Mouse (Mus musculus): Measurements from ENCODE around the gene Secisbp2.
"Not testable (repeated sequence)": the region's sequence is repeated elsewhere in the genome, so short reads cannot be mapped to it uniquely, and the experiment has no call there.

Secisbp2 gene

GRCm38 (mm10) chr13:51643924-51644828, 7.3 kb upstream of the Secisbp2 start:
- DNase-seq (ENCODE audit: low spot score), result no peak

- peak; percentile 97 for DNase-seq (ENCODE audit: low spot score)
Observed at GRCm38 (mm10) chr13:51644829-51645789, 6.4 kb upstream of the Secisbp2 start, which contains the start of gene Cks2. Gene Cks2 (plus strand): TSS chr13:51645232.

GRCm38 (mm10) chr13:51645872-51646271, 5.6 kb upstream of the Secisbp2 start:
- no peak for DNase-seq (ENCODE audit: low spot score)

DNA sequence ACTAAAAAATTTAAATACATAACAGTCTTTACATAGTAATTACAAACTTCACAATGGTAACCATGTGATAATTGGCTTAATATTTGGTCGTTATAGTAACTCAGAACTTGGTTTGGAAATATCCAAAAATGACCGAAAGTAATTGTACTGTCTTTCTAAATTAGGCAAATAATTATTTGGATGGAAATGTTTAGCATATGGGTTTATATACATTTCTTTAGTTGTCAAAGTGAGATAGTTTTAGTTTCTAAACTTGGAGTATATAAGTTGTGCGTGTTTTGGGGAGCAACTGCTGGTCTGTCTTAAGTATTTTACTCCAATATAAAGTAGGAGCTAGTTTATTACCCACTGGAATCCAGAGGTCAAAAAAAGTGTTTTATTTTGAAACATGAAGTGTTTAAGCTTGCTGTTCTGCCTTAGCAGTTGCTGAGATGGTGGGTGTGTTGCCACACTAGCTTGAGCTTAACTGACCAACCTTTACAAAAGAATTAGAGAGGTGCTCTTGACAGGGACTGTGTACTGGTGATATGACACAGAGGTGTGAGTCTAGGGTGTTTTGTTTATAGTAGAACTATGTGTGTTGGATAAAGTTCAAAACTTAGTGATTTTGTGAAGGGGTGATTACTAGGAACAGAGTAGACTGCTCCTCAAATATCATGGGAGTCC, 5.0 kb upstream of the Secisbp2 start:
- no peak for DNase-seq (ENCODE audit: low spot score)

GRCm38 (mm10) chr13:51647770-51648169, 3.7 kb upstream of the Secisbp2 start:
- no peak for DNase-seq (ENCODE audit: low spot score)

DNA sequence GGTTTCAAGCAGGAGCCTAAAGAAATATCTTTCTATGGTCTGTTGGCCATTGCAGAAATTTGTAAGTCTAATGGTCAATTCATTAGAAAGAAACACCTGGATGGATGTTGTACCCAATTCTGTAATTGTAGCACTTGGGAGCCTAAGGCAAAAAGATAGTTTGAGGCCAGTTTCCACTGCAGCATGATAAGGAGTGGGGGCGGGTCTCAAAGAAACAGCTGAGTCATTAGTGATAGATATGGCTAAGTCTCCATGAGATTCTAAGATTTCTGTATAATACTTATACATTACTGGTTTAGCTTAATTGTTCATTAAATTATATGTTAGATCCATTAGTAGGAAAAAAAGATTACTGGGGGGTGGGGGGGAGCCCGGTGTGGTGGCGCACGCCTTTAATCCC, 3.3 kb upstream of the Secisbp2 start:
- no peak for DNase-seq (ENCODE audit: low spot score)

- no peak for DNase-seq (ENCODE audit: low spot score)
Observed at GRCm38 (mm10) chr13:51649740-51650139, 1.8 kb upstream of the Secisbp2 start.

GRCm38 (mm10) chr13:51653159-51653558, 1.7 kb downstream of the Secisbp2 start:
- no peak for DNase-seq (ENCODE audit: low spot score)

GRCm38 (mm10) chr13:51653961-51654360, 2.5 kb downstream of the Secisbp2 start:
- DNase-seq (ENCODE audit: low spot score), result no peak

- DNase-seq (ENCODE audit: low spot score), result no peak
Observed at GRCm38 (mm10) chr13:51656516-51657235, 5.2 kb downstream of the Secisbp2 start.

DNA sequence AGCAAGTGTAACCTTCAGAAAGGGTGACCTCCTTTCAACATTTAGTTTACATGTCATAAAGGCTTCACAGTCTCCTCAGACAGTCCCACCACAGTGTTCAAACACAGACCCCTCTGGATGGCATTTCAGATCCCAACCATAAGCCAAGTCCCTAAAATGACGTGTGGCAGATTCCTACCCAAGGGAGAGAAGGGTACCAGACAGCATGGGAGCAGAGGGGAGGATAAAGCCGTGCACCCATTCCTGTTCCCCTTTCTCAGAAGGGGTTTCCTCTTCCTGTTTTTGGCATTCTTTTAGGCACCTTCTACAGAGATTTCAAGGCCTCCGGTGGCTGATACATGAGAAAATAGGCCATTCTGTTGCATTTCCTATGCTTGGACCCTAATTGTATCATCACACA, 6.6 kb downstream of the Secisbp2 start:
- DNase-seq (ENCODE audit: low spot score), result no peak

DNA sequence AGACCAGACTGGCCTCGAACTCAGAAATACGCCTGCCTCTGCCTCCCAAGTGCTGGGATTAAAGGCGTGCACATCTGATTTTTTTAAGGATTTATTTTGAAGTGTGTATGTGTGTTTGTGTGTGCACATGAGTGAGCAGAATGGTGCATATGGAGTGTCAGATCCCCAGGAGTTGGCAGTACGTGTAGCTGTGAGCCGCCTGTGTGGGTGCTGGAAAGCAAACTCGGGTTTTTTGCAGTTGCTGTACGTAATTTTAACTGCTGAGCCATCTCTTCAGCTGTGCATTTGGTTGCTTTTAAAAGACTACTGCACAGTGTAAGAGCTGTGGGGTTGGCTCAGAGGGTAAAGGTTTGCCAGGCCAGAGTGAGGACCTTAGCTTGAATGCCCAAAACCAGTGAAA, 8.1 kb downstream of the Secisbp2 start:
- no peak for DNase-seq (ENCODE audit: low spot score)

- DNase-seq (ENCODE audit: low spot score), result no peak
Observed at GRCm38 (mm10) chr13:51663561-51663960, 12.1 kb downstream of the Secisbp2 start.

GRCm38 (mm10) chr13:51668195-51668594, 16.7 kb downstream of the Secisbp2 start:
- DNase-seq (ENCODE audit: low spot score), result not testable (repeated sequence)

GRCm38 (mm10) chr13:51676641-51677040, 25.1 kb downstream of the Secisbp2 start:
- no peak for DNase-seq (ENCODE audit: low spot score)

DNA sequence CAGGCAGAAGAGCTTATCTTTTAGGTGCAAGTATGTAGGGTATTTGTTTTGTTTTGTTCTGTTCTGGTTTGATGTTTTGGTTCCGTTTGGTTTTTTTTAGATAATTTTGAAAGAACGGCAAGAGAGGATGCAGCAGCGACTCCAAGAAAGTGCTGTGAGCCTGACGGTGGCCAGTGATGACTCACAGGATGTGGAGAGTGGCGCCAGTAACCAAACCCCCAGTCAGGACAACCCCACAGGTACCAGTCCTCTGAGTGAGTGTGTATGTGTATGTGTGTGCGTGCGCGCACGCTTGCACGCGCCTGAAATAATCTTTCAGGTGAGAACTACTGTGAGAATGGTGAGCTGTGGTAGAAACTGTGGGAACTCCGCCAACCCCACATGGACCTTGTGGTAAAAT, 25.5 kb downstream of the Secisbp2 start:
- no peak for DNase-seq (ENCODE audit: low spot score)

DNA sequence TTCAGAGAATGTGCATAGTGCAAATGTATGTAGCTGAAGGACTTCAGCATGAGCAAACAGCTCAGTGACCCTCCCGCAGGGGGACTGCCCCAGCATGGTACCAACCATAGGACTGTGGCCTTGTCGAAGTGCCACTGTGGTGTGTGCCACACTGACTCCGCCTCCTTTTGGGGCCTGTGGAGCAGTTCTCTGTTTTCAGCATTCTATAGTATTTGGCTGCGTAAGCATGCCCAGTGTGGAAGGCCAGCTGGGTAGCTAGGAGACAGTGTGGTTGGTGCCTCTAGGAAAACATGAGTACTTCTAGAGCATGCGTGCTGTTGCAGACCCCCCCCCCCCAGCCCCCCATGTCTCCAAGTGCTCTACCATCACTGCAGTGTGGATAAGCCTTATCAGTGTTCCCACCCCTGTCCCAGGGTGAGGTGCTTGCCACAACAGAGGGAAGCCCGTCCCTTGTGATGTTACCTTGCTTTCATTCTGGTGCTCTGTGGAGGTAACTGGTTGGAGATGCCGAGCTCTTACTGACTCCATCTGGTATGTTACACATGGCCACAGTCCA, 26.2 kb downstream of the Secisbp2 start:
- no peak for DNase-seq (ENCODE audit: low spot score)

DNA sequence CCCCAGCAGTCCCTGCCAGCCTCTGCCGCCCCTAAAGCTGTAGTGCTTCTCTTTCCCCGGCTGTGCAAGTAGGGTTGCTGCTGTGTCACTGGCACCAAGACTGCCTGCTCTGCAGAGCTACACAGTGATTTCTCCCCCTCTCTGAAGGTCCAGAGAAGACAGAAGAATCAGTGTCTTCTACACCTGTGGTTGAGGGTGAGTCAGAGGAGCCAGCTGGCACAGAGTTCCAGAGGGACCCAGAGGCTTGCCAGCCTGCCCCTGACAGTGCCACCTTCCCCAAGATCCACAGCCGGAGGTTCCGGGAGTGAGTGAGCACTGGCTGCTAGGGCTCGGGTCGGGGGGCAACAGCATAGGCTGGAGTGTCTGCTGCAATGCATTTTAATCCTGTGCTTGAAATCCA, 27.2 kb downstream of the Secisbp2 start:
- no peak for DNase-seq (ENCODE audit: low spot score)

- no peak for DNase-seq (ENCODE audit: low spot score)
Observed at GRCm38 (mm10) chr13:51679332-51679731, 27.8 kb downstream of the Secisbp2 start.

DNA sequence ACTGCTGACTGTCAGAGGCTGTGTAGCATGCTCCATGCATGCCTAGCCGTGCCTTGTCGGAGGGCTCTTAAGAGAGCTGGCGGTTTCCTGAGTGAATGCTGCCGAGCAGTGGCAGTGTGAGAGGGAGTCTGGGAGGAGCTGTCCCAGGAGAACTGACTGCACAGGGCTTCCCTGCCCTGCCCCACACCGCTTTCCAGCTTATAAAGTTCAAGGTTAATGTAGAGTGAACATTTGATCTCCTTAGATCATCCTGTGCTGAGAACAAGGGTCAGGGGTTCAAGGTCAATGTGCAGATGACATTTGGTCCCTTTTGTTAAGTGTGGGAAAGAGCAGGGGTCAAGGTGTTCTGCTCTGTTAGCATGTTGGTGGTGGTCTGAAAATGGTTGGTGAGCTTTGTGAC, 29.6 kb downstream of the Secisbp2 start:
- no peak for DNase-seq (ENCODE audit: low spot score)

DNA sequence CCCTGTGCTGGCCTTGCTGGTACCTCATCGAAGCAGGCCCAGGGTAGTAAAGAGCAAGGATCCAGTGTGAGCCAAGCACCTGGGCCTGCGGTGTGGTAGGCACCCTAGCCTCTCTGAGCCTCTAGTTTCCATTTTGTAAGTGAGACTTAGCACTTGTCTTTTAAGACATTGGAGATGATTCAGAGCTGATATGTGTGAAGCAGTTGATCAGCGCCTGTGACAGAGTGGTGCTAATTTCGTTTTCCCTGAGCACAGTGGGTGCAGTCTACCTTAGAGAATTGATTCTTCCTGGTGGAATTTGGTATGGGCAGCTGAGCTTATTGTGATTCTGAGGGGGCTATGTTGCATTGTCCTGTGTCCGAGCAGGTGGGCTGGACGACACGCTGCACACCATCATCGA, 30.1 kb downstream of the Secisbp2 start:
- no peak for DNase-seq (ENCODE audit: low spot score)

Measured in urinary bladder, postnatal 14 days (tissue).